Mouse (Mus musculus) CH12.LX (cell line): Measurements from ENCODE around the gene 1700016K19Rik.

Experiments
- CTCF ChIP-seq, 2 experiments: IDR thresholded peaks in 1 of 2; conservative IDR thresholded peaks in 1 of 2; 2 replicates each; pipeline ENCODE4 v1.5.1; 2011 to 2012; ENCODE audit warnings: low read depth in 2 of 2, low read length in 2 of 2, improper control_type of control experiment in 1 of 2, inconsistent platforms in 1 of 2, mild to moderate bottlenecking in 1 of 2, moderate library complexity in 1 of 2
- MAFK ChIP-seq: IDR thresholded peaks from 2 replicates; pipeline ENCODE4 v1.6.1; 2011; ENCODE audit warnings: low read length, improper control_type of control experiment; ENCODE audit not compliant: insufficient replicate concordance
- NELFE ChIP-seq: IDR thresholded peaks from 2 replicates; pipeline ENCODE4 v1.6.1; 2011; ENCODE audit warnings: low read depth, low read length, improper control_type of control experiment
- POLR2A ChIP-seq: IDR thresholded peaks from 2 replicates; pipeline ENCODE4 v1.6.1; 2011; ENCODE audit warnings: low read depth, mild to moderate bottlenecking, improper control_type of control experiment, low read length
- POLR2AphosphoS2 ChIP-seq: IDR thresholded peaks from 2 replicates; pipeline ENCODE4 v1.6.1; 2011; ENCODE audit warnings: low read depth, low read length, improper control_type of control experiment
- USF1 ChIP-seq: IDR thresholded peaks from 2 replicates; pipeline ENCODE4 v1.6.1; 2014; ENCODE audit warnings: low read depth, mild to moderate bottlenecking, inconsistent platforms, low read length, improper control_type of control experiment
- ZNF384 ChIP-seq: IDR thresholded peaks from 2 replicates; pipeline ENCODE4 v1.6.1; 2012; ENCODE audit warnings: low read depth, low read length, improper control_type of control experiment, inconsistent platforms

DNA sequence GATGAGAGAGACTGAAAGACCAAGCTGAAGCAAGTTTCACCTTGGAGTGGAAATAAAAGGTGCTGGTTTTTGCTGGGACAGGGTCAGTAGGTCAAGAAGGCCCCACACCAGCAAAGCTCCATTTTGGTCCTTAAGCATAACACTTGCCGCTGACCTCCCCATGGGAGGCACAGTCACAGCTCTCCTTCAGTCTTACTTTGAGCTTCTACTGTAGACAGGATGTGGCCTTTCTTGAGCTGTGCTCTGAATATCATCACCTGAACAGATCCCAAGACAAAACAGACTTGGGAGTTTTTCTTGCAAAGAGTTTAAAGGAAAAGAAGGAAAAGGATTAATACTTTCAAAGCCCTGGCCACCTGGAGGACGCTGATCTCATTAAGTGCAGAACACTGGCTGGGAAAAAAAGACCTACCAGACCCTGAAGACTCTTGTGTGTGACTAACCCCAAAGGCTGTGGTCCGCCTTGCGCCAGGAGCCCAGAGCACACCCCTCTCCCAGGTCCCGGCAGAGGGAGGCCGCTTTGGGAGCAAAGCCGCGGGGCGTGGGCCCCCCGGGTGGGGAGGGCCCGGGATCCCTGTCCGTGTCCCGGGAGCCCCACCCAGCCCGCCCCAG lies 26.9 kb downstream of the 1700016K19Rik start:
- no peak for TF ChIP-seq CTCF (conservative IDR thresholded peaks at IDR 0.05 in 1 of 2, IDR thresholded peaks at IDR 0.05 in 1 of 2; ENCODE audit: low read depth in 2 of 2, low read length in 2 of 2)
- TF ChIP-seq MAFK, result no peak
- no peak for TF ChIP-seq ZNF384
- TF ChIP-seq POLR2A, result no peak
- no peak for TF ChIP-seq POLR2AphosphoS2
- TF ChIP-seq USF1, result no peak
- TF ChIP-seq NELFE, result no peak
